Comparison of ENCODE assay signal across 10 mouse cellular contexts in the genomic region with DNA sequence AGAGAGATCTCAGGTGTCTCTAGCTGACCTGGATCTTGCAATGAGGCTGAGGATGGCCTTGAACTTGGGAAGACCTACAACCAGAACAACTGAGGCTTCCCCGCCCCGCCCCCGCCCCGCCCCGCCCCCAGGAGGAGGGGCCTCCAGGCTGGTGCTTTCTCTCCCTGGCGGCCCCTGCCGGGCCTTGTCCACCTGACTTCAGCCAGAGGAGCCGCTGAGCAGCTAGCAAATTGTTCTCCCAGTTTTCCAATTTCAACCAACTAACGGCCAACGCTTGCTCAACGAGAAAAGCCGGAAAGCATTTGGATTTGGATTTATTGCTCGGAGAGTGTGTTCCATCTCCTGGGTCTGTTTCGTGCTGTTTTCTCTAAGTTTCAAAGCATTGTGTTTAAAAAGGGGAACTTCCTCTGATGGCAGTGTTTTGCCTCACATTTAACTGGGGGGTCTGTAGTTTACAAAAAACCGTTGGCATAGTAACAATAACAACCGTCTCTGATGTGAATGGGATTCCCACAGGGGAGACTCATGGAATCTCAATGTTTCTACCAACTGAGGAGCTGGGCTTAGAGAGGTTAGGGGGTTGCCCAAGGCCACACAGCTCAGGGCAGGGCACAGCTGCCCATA. TPM values are rescaled to one million over a fixed set of nuclear protein-coding genes. Genes with fewer than 3 reads are reported as not detected.
DNase-seq lines count a peak whose midpoint lies in the region; ATAC-seq and TF ChIP-seq lines count a peak whose summit lies in the region.
"Had no signal": no experiment of that assay in that cellular context is flagged by ENCODE, and none has a peak within 500 bp of the region (broad histone marks: within the 10 kb centered on the region; RNA-seq: fewer than 3 reads in every experiment).

No protein-coding gene starts in this region.

- H3K4me2 ChIP-seq in hindbrain, embryonic 16.5 days (ENCODE audit: low read length): 0 out of 2 replicates have a peak overlapping the region, but pooled peaks have one; percentile 7
- no peak overlapping the region for H3K4me2 ChIP-seq in neural tube, embryonic 12.5 days (replicated peaks)
- H3K4me2 ChIP-seq: heart, embryonic 15.5 days; midbrain, embryonic 12.5 days had no signal

- no peaks in the 10 kb centered on the region for H3K27me3 ChIP-seq in hindbrain, embryonic 16.5 days (replicated peaks; ENCODE audit: control insufficient read depth, insufficient read depth, low read length)
- no peaks in the 10 kb centered on the region for H3K27me3 ChIP-seq in neural tube, embryonic 12.5 days (replicated peaks)
- H3K27me3 ChIP-seq: heart, embryonic 15.5 days; midbrain, embryonic 12.5 days had no signal

- H3K27ac ChIP-seq in hindbrain, embryonic 16.5 days (ENCODE audit: low read depth, low read length): peak overlapping the region; percentile 29; the same call in 1 of the 2 replicates
- 0 out of 2 replicates have a peak overlapping the region, but pooled peaks have one; percentile 26 for H3K27ac ChIP-seq in neural tube, embryonic 12.5 days
- H3K27ac ChIP-seq: heart, embryonic 15.5 days; midbrain, embryonic 12.5 days had no signal

- WGBS in lung, adult 2 months: 21% methylated on average over 16 of the region's 16 CpGs
- 6% methylated on average over 16 of the region's 16 CpGs for WGBS in hindbrain, embryonic 16.5 days
- WGBS in neural tube, embryonic 12.5 days: 7% methylated on average over 16 of the region's 16 CpGs

- TF ChIP-seq CTCF in lung, adult 2 months (IDR thresholded peaks at IDR 0.05; ENCODE audit: insufficient read depth, low read length): no peak

- no peaks in the 10 kb centered on the region for H3K9me3 ChIP-seq in hindbrain, embryonic 16.5 days (ENCODE audit: control insufficient read depth, low read length)
- H3K9me3 ChIP-seq in neural tube, embryonic 12.5 days: no peaks in the 10 kb centered on the region
- H3K9me3 ChIP-seq: heart, embryonic 15.5 days; midbrain, embryonic 12.5 days had no signal

- H3K9ac ChIP-seq in hindbrain, embryonic 16.5 days (ENCODE audit: low read depth, low read length): no peak overlapping the region; the same call in 1 of the 2 replicates
- H3K9ac ChIP-seq in neural tube, embryonic 12.5 days: no peak overlapping the region
- H3K9ac ChIP-seq: heart, embryonic 15.5 days; midbrain, embryonic 12.5 days had no signal

- H3K36me3 ChIP-seq in hindbrain, embryonic 16.5 days (ENCODE audit: control insufficient read depth, insufficient read depth, low read length): no peaks in the 10 kb centered on the region
- H3K36me3 ChIP-seq in neural tube, embryonic 12.5 days: no peaks in the 10 kb centered on the region
- H3K36me3 ChIP-seq: midbrain, embryonic 12.5 days had no signal

- intact Hi-C loops in left cerebral cortex, postnatal 10 days (cut with DNase I): no loop called here

- no peak for ATAC-seq in hindbrain, embryonic 16.5 days
- no peak for ATAC-seq in neural tube, embryonic 12.5 days (ENCODE audit: low FRiP score, low read depth)

- H3K4me1 ChIP-seq in lung, adult 2 months (ENCODE audit: control insufficient read depth, insufficient read depth, low read length): no peaks in the 10 kb centered on the region
- H3K4me1 ChIP-seq in hindbrain, embryonic 16.5 days (ENCODE audit: control insufficient read depth, insufficient read depth, low read depth, low read length): peaks cover 14% of the 10 kb centered on the region
- peaks cover 5% of the 10 kb centered on the region for H3K4me1 ChIP-seq in neural tube, embryonic 12.5 days

- DNase-seq in adrenal gland, postnatal 14 days: peak; percentile 58
- no peak for DNase-seq in adrenal gland, adult 8-10 months
- peak; percentile 15 for DNase-seq in lung, postnatal 14 days
- DNase-seq in lung, adult 2 months: no peak
- no peak for DNase-seq in left cerebral cortex, postnatal 10 days (ENCODE audit: extremely low spot score in 1 of 2, low spot score in 2 of 2)
- no peak for DNase-seq in kidney, adult 8-10 months

- no peak for TF ChIP-seq POLR2A in lung, adult 2 months (IDR thresholded peaks at IDR 0.05; ENCODE audit: borderline replicate concordance, extremely low read depth, low read depth, low read length)

- no peak overlapping the region for H3K4me3 ChIP-seq in lung, adult 2 months (replicated peaks; ENCODE audit: extremely low read depth, low read depth, low read length)
- no peak overlapping the region for H3K4me3 ChIP-seq in hindbrain, embryonic 16.5 days (ENCODE audit: low read length)
- H3K4me3 ChIP-seq in neural tube, embryonic 12.5 days: no peak overlapping the region
- H3K4me3 ChIP-seq: heart, embryonic 15.5 days; midbrain, embryonic 12.5 days had no signal

RNA-seq across cellular contexts. Expression of gene Selenon, which starts 5.8 kb away (rescaled TPM):
- 30.2 and 32.3 TPM in 2 replicates for total RNA-seq in adrenal gland, postnatal 14 days (2021)
- 10 to 100 TPM; 28.9 to 58.1 (median 44.4) TPM for total RNA-seq in adrenal gland, adult 8-10 months (2022)
- 36.2 and 42.2 TPM in 2 replicates for polyA plus RNA-seq in lung, adult 2 months (2012; rRNA removed)
- 6.7 and 7.0 TPM in 2 replicates for polyA plus RNA-seq in hindbrain, embryonic 16.5 days (2015; fragmentation: Nextera tagmentation; extraction: Ambion mirVana)
- 47.5 and 53.0 TPM in 2 replicates for polyA plus RNA-seq in neural tube, embryonic 12.5 days (2016; fragmentation: Nextera tagmentation; extraction: Ambion mirVana)
- total RNA-seq in left cerebral cortex, postnatal 10 days (2021): 10 to 100 TPM; 17.6 to 19.7 TPM

RNA-seq across cellular contexts. Expression of gene Mtfr1l, which starts 22.6 kb away (rescaled TPM):
- total RNA-seq in adrenal gland, postnatal 14 days (2021): 103 and 113 TPM in 2 replicates
- 100 to 1,000 TPM; 125 to 174 (median 152) TPM for total RNA-seq in adrenal gland, adult 8-10 months (2022)
- polyA plus RNA-seq in lung, adult 2 months (2012; rRNA removed): 115 and 169 TPM in 2 replicates
- polyA plus RNA-seq in hindbrain, embryonic 16.5 days (2015; fragmentation: Nextera tagmentation; extraction: Ambion mirVana): 176 and 182 TPM in 2 replicates
- 135 and 138 TPM in 2 replicates for polyA plus RNA-seq in neural tube, embryonic 12.5 days (2016; fragmentation: Nextera tagmentation; extraction: Ambion mirVana)
- total RNA-seq in left cerebral cortex, postnatal 10 days (2021): 10 to 100 TPM; 82.8 to 84.5 TPM

RNA-seq across cellular contexts. Expression of gene Aunip, which starts 46.9 kb away (rescaled TPM):
- 1.8 and 3.0 TPM in 2 replicates for total RNA-seq in adrenal gland, postnatal 14 days (2021)
- 1 to 10 TPM in 3 of 4 experiments, under 1 TPM in 1; 0.66 to 2.4 (median 2.2) TPM for total RNA-seq in adrenal gland, adult 8-10 months (2022)
- polyA plus RNA-seq in lung, adult 2 months (2012; rRNA removed): not detected in 2 replicates
- 2.4 and 2.9 TPM in 2 replicates for polyA plus RNA-seq in hindbrain, embryonic 16.5 days (2015; fragmentation: Nextera tagmentation; extraction: Ambion mirVana)
- polyA plus RNA-seq in neural tube, embryonic 12.5 days (2016; fragmentation: Nextera tagmentation; extraction: Ambion mirVana): 8.1 and 8.9 TPM in 2 replicates
- 1 to 10 TPM in 1 of 2 experiments, under 1 TPM in 1; 0.88 to 1.0 TPM for total RNA-seq in left cerebral cortex, postnatal 10 days (2021)

Comparison
In these comparisons a context has a peak if more than half of its experiments do, and no peak if none do; other contexts are left out.
1. DNase-seq: peak in adrenal gland, postnatal 14 days (single experiment) and lung, postnatal 14 days (single experiment); none in adrenal gland, adult 8-10 months (single experiment), lung, adult 2 months (single experiment), left cerebral cortex, postnatal 10 days (0 of 2) and kidney, adult 8-10 months (0 of 2).